Mouse (Mus musculus): Measurements from ENCODE around the gene Kcna10.

DNA sequence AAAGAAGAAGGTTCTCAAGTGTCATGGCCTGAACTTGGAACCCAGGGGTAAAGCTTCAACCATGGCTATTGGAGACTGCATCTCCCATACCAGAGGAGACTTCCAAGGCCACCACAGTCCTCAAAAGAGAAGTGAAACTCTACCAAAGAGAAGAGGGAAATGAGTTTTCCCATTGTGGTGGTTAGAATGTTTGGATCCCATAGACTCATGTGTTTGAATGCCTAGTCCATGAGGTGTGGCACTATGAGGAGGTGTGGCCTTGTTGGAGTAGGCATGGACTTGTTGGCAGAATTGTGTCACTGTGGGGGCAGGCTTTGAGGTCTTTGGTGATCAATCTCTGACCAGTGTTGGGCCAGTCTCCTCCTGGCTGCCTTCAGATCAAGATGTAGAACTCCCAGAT, 22.3 kb downstream of the Kcna10 start:
- TF ChIP-seq POLR2A (IDR thresholded peaks at IDR 0.05; ENCODE audit: insufficient read depth, low read length) = no peak
- no peak for TF ChIP-seq CTCF (IDR thresholded peaks at IDR 0.05; ENCODE audit: low read depth, low read length)
- TF ChIP-seq EP300 (IDR thresholded peaks at IDR 0.05; ENCODE audit: insufficient read depth, low read depth, low read length) = no peak

All from ES-Bruce4 (cell line).